Mouse (Mus musculus): ENCODE results near the gene Nphp4. TPM values are rescaled to one million over a fixed set of nuclear protein-coding genes. Genes with fewer than 3 reads are reported as not detected.

The Nphp4 gene
- polyA plus RNA-seq, 1 experiment from 2014 or later: 4.0 TPM

DNA sequence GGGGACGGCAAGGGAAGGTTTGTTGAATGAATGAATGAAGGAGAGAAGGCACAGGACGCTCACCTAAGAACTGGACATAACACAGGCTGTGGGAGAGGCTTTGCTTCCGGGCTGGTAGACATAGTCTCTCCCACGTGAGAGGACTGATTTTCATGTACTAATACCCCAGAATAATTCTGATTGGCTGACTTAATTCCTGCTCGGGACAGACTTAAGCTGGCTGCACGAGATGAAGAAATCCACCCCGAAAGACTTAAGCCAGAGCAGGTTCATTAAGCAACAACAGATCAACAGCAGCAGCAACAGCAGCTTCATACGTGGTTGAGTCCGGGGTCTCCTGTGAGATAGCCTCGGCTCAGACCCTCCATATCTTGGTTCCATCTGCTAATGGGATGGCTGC is 11.5 kb downstream of the Nphp4 start:
- H3K4me1 ChIP-seq (ENCODE audit: control insufficient read depth, insufficient read depth, low read length): no peaks in the 10 kb centered on the region
- WGBS: 83% methylated on average over 10 of the region's 10 CpGs
- H3K4me2 ChIP-seq (replicated peaks; ENCODE audit: low read depth, low read length): no peak overlapping the region
- H3K27ac ChIP-seq (ENCODE audit: low read length): no peak overlapping the region
- H3K27me3 ChIP-seq (ENCODE audit: control insufficient read depth, insufficient read depth, low read length): no peaks in the 10 kb centered on the region
- H3K9me3 ChIP-seq (ENCODE audit: control insufficient read depth, low read depth, low read length): no peaks in the 10 kb centered on the region
- no peak overlapping the region for H3K4me3 ChIP-seq (ENCODE audit: low read depth, low read length)
- no peak for ATAC-seq (ENCODE audit: insufficient number of reproducible peaks, insufficient read depth, low FRiP score, low read depth)
- no peaks in the 10 kb centered on the region for H3K36me3 ChIP-seq (ENCODE audit: control insufficient read depth, insufficient read depth, low read length)
- no peak overlapping the region for H3K9ac ChIP-seq (replicated peaks; ENCODE audit: low read depth, low read length)

DNA sequence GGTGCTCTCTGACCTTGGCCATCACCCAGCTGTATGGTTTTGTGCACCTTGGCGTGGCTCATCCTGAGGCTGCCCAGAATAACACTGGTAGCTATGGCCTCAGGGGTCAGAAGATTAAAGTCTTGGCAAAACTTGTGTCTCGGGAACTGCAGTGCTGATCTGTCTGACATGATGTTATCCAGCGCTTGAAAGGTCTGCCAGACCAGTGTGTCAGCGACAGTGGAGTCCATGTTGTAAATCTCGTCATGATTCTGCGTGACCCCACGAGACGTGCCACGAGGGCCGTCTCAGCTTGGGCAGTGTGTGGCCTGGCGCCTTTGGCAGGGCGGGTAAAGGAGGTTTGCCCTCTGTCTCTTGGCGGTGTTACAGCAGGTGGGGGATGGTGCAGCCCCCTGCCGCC is 13.8 kb downstream of the Nphp4 start:
- Histone ChIP-seq H3K9ac (replicated peaks; ENCODE audit: low read depth, low read length) (no peak overlapping the region), H3K36me3 (ENCODE audit: control insufficient read depth, insufficient read depth, low read length) (no peaks in the 10 kb centered on the region), H3K27me3 (ENCODE audit: control insufficient read depth, insufficient read depth, low read length) (no peaks in the 10 kb centered on the region), H3K4me3 (ENCODE audit: low read depth, low read length) (no peak overlapping the region), H3K9me3 (ENCODE audit: control insufficient read depth, low read depth, low read length) (no peaks in the 10 kb centered on the region), H3K4me1 (ENCODE audit: control insufficient read depth, insufficient read depth, low read length) (no peaks in the 10 kb centered on the region), H3K4me2 (replicated peaks; ENCODE audit: low read depth, low read length) (no peak overlapping the region), H3K27ac (ENCODE audit: low read length) (no peak overlapping the region)
- no peak for ATAC-seq (ENCODE audit: insufficient number of reproducible peaks, insufficient read depth, low FRiP score, low read depth)
- 81% methylated on average over 14 of the region's 14 CpGs for WGBS

DNA sequence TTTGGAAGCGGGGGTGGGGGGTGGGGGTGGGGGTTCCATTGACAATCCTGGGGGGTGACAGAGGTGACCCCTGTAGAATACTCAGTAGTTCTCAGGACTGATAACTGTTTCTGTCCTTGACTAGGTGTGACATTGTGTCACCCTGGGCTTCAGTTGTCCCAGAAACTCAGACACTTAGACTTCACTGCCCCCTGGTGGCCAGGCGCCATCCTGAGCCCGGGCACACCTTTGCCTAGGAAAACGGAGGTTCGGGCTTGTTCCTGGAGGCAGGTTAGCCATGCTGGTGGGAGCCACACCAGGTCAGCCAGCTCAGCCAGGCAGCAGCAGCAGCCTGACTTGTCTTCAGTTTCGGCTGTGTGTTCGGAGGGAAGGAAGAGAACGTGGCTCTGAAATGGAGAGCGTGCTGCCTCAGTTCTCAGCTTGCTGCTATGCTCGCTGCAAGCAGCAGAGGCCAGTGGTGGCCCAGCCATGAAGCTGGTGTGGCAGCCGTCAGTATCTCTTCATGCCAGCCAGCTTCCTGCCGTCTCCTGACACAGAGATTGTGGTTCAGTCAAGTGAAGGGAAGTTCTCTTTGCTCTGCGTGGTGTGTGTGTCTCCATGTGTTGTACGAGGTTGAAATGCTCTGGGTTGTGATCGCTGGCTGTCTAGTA is 14.9 kb downstream of the Nphp4 start:
- Histone ChIP-seq H3K4me3 (ENCODE audit: low read depth, low read length) (no peak overlapping the region), H3K36me3 (ENCODE audit: control insufficient read depth, insufficient read depth, low read length) (no peaks in the 10 kb centered on the region), H3K9ac (replicated peaks; ENCODE audit: low read depth, low read length) (no peak overlapping the region), H3K4me2 (replicated peaks; ENCODE audit: low read depth, low read length) (no peak overlapping the region), H3K27me3 (ENCODE audit: control insufficient read depth, insufficient read depth, low read length) (no peaks in the 10 kb centered on the region), H3K4me1 (ENCODE audit: control insufficient read depth, insufficient read depth, low read length) (no peaks in the 10 kb centered on the region), H3K9me3 (ENCODE audit: control insufficient read depth, low read depth, low read length) (no peaks in the 10 kb centered on the region), H3K27ac (ENCODE audit: low read length) (no peak overlapping the region)
- WGBS: 54% methylated on average over 15 of the region's 15 CpGs
- ATAC-seq (ENCODE audit: insufficient number of reproducible peaks, insufficient read depth, low FRiP score, low read depth): no peak

DNA sequence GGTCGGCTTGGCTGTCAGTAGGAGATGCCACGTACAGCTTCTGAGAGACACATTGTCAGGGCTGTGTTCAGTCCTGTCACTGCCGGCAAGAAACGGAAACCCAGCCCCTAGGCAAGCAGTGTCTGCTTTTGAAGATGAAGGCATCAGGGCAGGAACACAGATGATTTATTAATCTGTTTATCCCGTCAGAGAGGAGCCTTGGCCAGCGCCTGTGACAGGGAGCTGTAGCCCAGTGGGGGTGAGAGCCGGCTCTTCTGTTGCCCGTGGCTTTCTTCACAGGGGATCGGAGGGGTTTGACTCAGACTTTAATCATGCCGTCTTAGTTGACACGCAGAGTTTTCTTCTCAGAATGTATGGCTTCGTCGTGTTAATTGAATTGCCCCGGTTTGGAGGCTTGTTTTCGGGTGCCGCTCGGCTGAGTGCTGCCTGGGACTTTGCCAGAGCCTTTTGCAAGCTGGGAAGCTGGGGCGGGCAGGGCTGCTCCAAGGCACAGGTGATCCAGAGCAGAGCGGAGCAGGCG is 17.9 kb downstream of the Nphp4 start:
- no peak overlapping the region for H3K27ac ChIP-seq (ENCODE audit: low read length)
- no peak for ATAC-seq (ENCODE audit: insufficient number of reproducible peaks, insufficient read depth, low FRiP score, low read depth)
- 29% methylated on average over 20 of the region's 20 CpGs for WGBS
- no peaks in the 10 kb centered on the region; the same call in 1 of the 2 replicates for H3K36me3 ChIP-seq (ENCODE audit: control insufficient read depth, insufficient read depth, low read length)
- H3K9ac ChIP-seq (replicated peaks; ENCODE audit: low read depth, low read length): no peak overlapping the region
- H3K4me3 ChIP-seq (ENCODE audit: low read depth, low read length): no peak overlapping the region
- H3K9me3 ChIP-seq (ENCODE audit: control insufficient read depth, low read depth, low read length): no peaks in the 10 kb centered on the region
- no peaks in the 10 kb centered on the region for H3K4me1 ChIP-seq (ENCODE audit: control insufficient read depth, insufficient read depth, low read length)
- H3K27me3 ChIP-seq (ENCODE audit: control insufficient read depth, insufficient read depth, low read length): no peaks in the 10 kb centered on the region
- H3K4me2 ChIP-seq (replicated peaks; ENCODE audit: low read depth, low read length): no peak overlapping the region

DNA sequence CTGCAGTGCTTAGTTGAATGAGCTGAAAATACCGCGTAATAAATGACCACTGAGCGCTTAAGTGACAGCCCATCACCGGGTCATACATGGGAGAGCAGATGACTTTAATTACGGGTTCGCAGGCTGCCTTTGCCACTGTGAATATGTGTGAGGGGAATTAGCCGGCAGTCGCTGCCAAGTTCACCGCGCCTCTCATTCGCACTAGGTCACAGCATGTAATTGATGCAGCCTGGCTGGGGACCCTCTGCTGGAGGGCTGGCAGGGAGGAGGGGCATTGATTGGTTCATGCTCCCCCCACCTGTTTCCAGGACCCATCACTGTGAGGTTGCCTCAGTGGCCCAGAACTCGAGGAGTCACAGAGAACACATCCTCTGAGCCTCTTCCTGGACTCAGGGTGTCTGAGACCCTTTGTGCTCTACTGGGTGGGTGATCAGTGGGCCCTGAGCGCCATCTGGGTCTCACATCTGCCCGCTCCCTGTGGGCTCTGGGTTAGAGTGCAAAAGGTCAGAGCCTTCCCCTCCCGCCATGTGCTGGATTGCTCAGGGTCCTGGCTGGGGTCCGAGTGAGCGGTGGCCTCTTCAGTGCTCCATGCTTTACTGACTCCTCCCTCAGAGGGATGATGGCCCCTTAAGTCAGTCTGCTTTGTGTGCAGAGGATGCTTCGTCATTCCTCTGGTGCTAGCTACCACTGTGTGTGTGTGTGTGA is 35.9 kb downstream of the Nphp4 start:
- no peaks in the 10 kb centered on the region for H3K27me3 ChIP-seq (ENCODE audit: control insufficient read depth, insufficient read depth, low read length)
- ATAC-seq (ENCODE audit: insufficient number of reproducible peaks, insufficient read depth, low FRiP score, low read depth): no peak
- no peak overlapping the region for H3K4me3 ChIP-seq (ENCODE audit: low read depth, low read length)
- no peaks in the 10 kb centered on the region for H3K36me3 ChIP-seq (ENCODE audit: control insufficient read depth, insufficient read depth, low read length)
- H3K4me2 ChIP-seq (replicated peaks; ENCODE audit: low read depth, low read length): no peak overlapping the region
- H3K9me3 ChIP-seq (ENCODE audit: control insufficient read depth, low read depth, low read length): no peaks in the 10 kb centered on the region
- no peak overlapping the region for H3K27ac ChIP-seq (ENCODE audit: low read length)
- no peak overlapping the region for H3K9ac ChIP-seq (replicated peaks; ENCODE audit: low read depth, low read length)
- H3K4me1 ChIP-seq (ENCODE audit: control insufficient read depth, insufficient read depth, low read length): no peaks in the 10 kb centered on the region
- 70% methylated on average over 18 of the region's 18 CpGs for WGBS

DNA sequence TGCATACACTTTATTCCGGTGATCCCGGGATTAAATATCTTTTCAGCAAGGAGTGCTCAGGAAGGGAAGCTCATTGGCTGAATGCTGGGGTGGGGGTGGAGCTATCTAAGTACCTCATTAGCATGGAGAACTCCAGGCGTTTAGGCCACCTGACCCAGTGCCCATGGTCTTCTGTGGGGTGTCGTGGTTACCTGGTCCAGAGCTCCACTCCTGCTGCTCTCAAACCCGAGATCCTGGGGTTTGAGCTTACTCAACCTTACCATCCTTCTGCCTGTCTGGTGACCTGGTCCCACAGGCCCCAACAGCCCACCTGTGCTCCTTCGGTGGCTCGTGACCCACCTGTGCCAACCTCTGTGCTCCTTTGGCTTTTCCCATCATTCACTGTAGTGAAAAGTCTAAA is 38.4 kb downstream of the Nphp4 start:
- no peak for ATAC-seq (ENCODE audit: insufficient number of reproducible peaks, insufficient read depth, low FRiP score, low read depth)
- H3K9me3 ChIP-seq (ENCODE audit: control insufficient read depth, low read depth, low read length): no peaks in the 10 kb centered on the region
- no peak overlapping the region for H3K9ac ChIP-seq (replicated peaks; ENCODE audit: low read depth, low read length)
- H3K4me2 ChIP-seq (replicated peaks; ENCODE audit: low read depth, low read length): no peak overlapping the region
- H3K4me3 ChIP-seq (ENCODE audit: low read depth, low read length): no peak overlapping the region
- no peak overlapping the region for H3K27ac ChIP-seq (ENCODE audit: low read length)
- 78% methylated on average over 7 of the region's 7 CpGs for WGBS
- no peaks in the 10 kb centered on the region for H3K4me1 ChIP-seq (ENCODE audit: control insufficient read depth, insufficient read depth, low read length)
- H3K36me3 ChIP-seq (ENCODE audit: control insufficient read depth, insufficient read depth, low read length): no peaks in the 10 kb centered on the region
- no peaks in the 10 kb centered on the region for H3K27me3 ChIP-seq (ENCODE audit: control insufficient read depth, insufficient read depth, low read length)

DNA sequence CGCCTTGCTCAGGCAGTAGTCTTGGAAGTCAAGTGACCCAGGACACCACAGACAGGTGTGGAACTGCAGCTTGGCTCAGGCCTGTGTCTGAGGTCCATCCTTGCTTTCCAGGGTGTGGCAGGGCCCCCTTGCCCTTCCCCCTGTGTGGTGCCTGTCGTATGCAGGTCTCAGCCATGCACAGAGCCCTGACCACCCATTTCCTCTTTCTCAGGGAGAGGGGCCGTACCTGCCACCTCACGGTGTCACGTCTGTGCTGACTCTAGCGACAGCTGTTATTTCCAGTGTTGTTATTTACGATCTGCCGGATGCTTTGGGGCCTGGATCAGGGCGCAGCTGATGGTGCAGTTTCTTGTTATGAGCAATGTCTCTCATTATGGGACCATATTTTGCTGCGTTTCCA is 42.6 kb downstream of the Nphp4 start:
- no peaks in the 10 kb centered on the region for H3K4me1 ChIP-seq (ENCODE audit: control insufficient read depth, insufficient read depth, low read length)
- H3K27me3 ChIP-seq (ENCODE audit: control insufficient read depth, insufficient read depth, low read length): no peaks in the 10 kb centered on the region
- H3K36me3 ChIP-seq (ENCODE audit: control insufficient read depth, insufficient read depth, low read length): no peaks in the 10 kb centered on the region
- no peak overlapping the region for H3K4me2 ChIP-seq (replicated peaks; ENCODE audit: low read depth, low read length)
- H3K27ac ChIP-seq (ENCODE audit: low read length): no peak overlapping the region
- no peak for ATAC-seq (ENCODE audit: insufficient number of reproducible peaks, insufficient read depth, low FRiP score, low read depth)
- 73% methylated on average over 10 of the region's 10 CpGs for WGBS
- no peaks in the 10 kb centered on the region for H3K9me3 ChIP-seq (ENCODE audit: control insufficient read depth, low read depth, low read length)
- H3K9ac ChIP-seq (replicated peaks; ENCODE audit: low read depth, low read length): no peak overlapping the region
- H3K4me3 ChIP-seq (ENCODE audit: low read depth, low read length): no peak overlapping the region

DNA sequence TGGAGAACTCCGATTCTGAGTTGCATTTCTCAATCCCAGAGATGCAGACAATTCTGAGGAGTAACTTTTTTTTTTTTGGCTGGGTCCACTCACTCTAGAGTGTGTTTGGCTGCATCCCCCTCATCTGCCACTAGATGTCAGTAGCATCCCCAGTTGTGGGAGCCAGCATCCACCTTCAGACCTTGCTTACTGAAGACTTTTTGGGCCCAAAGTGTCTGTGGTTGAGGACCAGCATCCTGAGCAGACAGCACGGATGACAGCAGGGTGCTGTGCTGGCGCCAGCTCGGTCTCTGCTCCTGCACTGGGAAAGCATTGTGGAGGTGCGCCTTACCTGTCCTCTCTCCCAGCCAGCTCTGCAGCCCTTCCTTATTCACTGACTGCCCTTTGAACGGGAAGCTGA is 43.6 kb downstream of the Nphp4 start:
- Histone ChIP-seq H3K36me3 (ENCODE audit: control insufficient read depth, insufficient read depth, low read length) (no peaks in the 10 kb centered on the region), H3K4me1 (ENCODE audit: control insufficient read depth, insufficient read depth, low read length) (no peaks in the 10 kb centered on the region), H3K27ac (ENCODE audit: low read length) (no peak overlapping the region), H3K4me2 (replicated peaks; ENCODE audit: low read depth, low read length) (no peak overlapping the region), H3K4me3 (ENCODE audit: low read depth, low read length) (no peak overlapping the region), H3K9ac (replicated peaks; ENCODE audit: low read depth, low read length) (no peak overlapping the region), H3K27me3 (ENCODE audit: control insufficient read depth, insufficient read depth, low read length) (no peaks in the 10 kb centered on the region), H3K9me3 (ENCODE audit: control insufficient read depth, low read depth, low read length) (no peaks in the 10 kb centered on the region)
- WGBS: 33% methylated on average over 6 of the region's 6 CpGs
- ATAC-seq (ENCODE audit: insufficient number of reproducible peaks, insufficient read depth, low FRiP score, low read depth): 0 out of 2 replicates have a peak, but pooled peaks have one; percentile 39
